Mouse (Mus musculus) megakaryocyte progenitor cell, adult 5-6 weeks (primary cell): ENCODE data around the gene Tmem150c. TPM values are rescaled to one million over a fixed set of nuclear protein-coding genes. Genes with fewer than 3 reads are reported as not detected.

Experiments
- ATAC-seq: replicated peaks from 2 replicates; pipeline ENCODE4 v1.8.0; 2016; ENCODE audit warnings: mild to moderate bottlenecking, moderate TSS enrichment, inconsistent platforms; ENCODE audit not compliant: poor library complexity
- total RNA-seq, 2 experiments: library from RNA; stranded (forward) in 1 of 2; stranded (reverse) in 1 of 2; fragments of 157-497, 149-512 nt in 1 of 2; fragments of 200-1000 nt in 1 of 2; gene quantifications; 2 replicates each; pipeline versions ENCODE4 v1.2.3 to v1.2.4; 2015 to 2017

Gene Tmem150c
- total RNA-seq (2015) (not detected in 2 replicates), total RNA-seq (2017) (not detected in 2 replicates)

DNA sequence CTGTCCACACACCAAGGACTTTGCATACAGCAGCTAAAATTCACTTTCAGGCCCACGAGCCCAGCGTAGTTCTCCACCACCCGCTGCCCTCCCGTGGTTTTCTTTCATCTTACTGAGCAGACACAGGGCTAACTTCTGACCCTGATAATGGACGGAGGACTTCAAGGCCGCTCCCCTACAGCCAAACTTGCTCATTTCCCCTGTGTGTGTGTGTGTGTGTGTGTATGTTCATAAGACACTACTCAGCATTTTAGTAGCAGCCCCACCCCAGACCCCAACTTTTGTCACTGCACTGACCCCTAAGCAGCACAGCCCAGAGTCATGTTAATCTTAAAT, at the start of gene Tmem150c:
Tmem150c (minus strand) TSS at position 171 of the 336 bp plus-strand sequence.
- 0 out of 2 replicates have a peak, but pooled peaks have one; percentile 8 for ATAC-seq

GRCm38 (mm10) chr5:100209093-100209492, 49.5 kb upstream of the Tmem150c start:
- no peak for ATAC-seq

DNA sequence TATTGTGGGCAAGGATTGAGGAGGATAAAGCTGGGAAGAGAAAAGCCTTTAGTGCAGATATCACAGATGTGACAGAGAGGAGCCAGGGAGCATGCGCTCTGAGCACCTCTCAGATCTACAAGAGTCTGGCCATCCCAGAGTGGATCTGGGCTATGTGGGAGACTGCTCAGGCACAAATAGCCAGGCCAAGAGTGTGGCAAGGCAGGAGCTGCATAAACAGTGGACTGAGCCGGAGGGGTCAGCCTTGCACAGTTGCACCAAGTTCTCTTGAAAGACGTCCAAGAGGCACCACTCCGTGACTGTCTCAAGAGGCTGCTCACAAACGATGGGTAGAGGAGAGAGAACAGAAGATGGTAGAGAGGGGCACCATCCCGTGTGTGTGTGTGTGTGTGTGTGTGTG, 47.1 kb upstream of the Tmem150c start:
- ATAC-seq = no peak

- ATAC-seq = peak; percentile 75
These were observed 46.0 kb upstream of the Tmem150c start for GRCm38 (mm10) chr5:100205519-100206189.

GRCm38 (mm10) chr5:100200805-100201204, 41.2 kb upstream of the Tmem150c start:
- ATAC-seq = peak; percentile 33

DNA sequence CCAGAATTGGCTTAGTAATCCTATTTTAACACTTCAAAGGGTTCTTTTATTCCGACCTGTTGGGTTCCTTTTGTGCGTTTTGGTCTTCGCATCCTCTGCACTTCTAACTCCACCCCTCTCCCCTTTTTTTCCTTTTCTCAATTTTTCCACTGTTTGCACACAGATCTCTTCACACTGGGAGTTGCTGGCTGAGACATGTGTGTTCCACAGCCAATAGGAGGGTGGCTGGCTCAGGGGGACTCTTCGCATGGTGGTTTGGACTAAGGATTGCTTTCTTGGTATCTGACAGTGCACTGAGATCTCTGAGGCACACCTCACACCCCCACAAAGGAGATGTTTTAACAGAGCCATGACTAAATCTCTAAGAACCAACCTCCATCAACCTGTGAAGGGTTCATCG, 40.7 kb upstream of the Tmem150c start:
- no peak for ATAC-seq

DNA sequence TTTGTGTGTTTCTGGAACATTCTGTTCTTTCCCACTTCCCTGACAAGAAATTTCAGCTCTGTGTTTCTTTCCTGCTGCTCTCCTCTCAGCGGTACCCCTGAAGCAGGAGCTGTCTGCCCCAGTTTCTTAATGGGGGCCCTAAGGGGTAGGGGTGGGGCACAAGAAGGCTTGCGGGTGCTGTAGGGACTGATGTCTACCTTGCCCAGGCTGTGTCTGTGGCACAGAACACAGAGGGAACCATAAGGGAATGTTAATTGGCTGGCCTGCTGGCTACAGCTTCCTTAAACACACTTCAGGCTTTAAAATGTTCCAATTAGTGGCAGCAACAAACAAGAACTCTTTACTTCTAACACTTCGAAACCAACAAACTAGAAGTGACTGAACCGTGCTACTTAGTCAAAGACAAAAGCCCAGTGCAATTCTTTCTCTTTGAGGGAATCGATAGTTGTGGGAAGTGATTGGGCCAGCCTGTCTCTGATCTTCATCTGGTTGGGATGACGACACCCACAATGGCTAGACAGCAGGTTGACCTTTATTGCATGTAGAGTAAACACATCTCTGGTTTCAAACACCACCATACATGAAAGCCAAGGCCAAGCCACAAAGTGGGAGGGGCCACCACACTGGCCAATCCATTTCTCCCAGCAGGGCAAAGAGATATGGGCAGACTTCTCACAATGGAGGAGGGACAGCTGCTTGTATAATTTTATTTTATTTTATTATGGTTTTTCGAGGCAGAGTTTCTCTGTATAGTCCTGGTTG, 39.7 kb upstream of the Tmem150c start:
- no peak for ATAC-seq

DNA sequence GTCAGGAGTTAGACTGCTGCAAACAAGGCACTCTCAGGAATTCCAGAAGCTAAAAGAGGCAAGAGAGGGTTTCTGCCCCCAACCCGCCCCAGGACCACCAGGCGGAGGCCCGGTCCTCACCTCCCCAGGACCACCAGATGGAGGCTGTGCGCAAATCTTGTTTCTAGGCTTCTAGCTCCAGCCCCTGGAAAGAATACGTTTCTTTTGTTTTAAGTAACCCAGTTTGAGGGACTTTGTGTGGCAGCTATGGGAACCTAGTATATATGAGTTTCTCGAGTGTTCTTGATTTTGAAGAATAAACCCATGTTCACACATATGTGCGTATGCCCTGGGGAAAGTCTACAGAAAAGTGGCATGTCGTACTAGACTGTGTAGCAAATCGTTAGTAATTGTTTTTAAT, 37.9 kb upstream of the Tmem150c start:
- no peak for ATAC-seq

DNA sequence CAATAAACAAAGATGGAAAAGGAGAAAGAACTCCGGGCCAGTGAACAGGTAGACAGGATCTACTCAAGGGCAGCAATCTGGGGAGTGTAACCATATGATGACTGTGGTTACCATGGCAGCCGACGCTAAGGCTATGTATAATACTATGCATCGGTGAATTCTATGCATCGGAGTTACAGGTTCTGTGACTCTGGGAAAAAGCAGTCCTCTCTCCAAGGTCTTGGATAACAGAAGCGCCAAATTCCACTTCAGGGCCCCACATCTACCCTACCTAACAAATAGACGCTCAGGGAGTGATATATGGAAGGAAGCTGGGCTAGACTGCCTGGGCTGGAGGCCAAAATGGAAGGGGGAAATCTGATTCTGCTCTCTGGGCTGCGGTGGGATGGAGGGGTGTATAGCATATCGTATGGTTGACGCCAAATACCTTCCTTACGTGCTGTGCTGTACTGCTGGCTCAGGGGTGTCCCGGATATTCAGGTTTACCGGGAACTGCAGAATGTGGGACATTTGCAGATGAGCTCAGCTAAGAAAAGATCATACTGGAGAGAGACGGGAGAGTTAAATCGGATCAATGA, 37.3 kb upstream of the Tmem150c start:
- ATAC-seq = no peak

- 0 out of 2 replicates have a peak, but pooled peaks have one; percentile 31 for ATAC-seq
These were observed 36.8 kb upstream of the Tmem150c start for GRCm38 (mm10) chr5:100196397-100196796.

GRCm38 (mm10) chr5:100191438-100192190, 32.0 kb upstream of the Tmem150c start:
- ATAC-seq = no peak

- peak; percentile 69 for ATAC-seq
These were observed 27.7 kb upstream of the Tmem150c start for GRCm38 (mm10) chr5:100187035-100187901.

DNA sequence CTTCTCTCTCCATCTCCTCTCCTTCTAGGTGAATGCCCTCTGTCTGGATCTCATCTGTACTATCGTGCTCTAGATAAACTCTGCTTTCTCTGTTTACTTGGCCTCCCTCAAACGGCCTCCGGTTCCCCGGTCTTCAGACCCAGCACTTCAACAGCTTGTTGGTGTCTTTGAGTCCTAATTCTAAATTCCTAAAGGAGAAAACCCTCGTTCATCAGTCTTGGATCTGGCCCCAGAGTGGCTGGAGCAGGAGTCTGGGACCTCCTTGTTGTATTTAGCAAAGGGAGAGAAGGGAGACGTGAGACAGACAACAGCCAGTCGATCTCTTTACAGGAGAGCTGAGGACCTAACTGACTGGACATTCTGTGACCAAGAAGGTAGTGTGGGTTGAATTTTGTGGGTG, 27.0 kb upstream of the Tmem150c start:
- ATAC-seq = no peak

DNA sequence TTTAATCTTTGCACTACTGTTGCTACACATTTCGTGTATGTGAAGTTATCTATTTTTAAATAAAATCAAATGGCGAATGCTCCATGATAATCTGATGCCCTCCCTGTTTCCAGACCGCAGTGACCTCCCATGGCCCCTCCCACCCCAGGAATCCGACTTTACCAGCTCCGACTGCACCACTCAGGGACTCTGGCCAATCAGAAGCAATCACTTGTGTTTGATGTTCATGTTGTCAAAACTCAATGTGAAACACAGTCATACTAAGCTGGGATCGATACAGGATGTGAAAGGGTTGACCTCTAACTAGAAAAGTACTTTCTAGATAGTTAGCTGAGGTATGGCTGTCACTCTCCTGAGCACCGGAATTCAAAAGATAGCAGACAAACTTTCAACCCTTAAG, 26.3 kb upstream of the Tmem150c start:
- ATAC-seq = no peak

GRCm38 (mm10) chr5:100181011-100181410, 21.4 kb upstream of the Tmem150c start:
- no peak for ATAC-seq

GRCm38 (mm10) chr5:100178781-100179165, 19.2 kb upstream of the Tmem150c start:
- no peak for ATAC-seq

- ATAC-seq = no peak
These were observed 18.6 kb upstream of the Tmem150c start for GRCm38 (mm10) chr5:100178122-100178780.

DNA sequence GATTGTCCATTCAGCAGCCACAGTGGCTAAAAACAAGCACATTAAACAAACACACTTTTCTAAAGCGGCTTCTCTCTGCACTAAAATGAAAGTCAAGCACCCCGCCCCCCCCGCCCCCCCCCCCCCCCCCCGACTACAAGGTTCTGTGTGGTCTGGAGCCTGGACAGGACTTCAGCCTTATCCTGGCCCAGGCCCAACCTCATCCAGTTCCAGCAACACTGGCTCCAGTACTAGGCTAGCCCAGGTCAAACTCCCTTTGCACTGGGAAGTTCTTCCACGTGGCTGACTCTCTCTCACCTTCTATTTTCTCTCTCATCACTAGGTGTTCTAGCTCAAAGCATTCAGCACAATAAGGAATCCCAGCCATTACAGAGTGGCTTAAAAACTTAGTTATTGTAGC, 17.9 kb upstream of the Tmem150c start:
- no peak for ATAC-seq

GRCm38 (mm10) chr5:100176096-100176495, 16.5 kb upstream of the Tmem150c start:
- no peak for ATAC-seq

DNA sequence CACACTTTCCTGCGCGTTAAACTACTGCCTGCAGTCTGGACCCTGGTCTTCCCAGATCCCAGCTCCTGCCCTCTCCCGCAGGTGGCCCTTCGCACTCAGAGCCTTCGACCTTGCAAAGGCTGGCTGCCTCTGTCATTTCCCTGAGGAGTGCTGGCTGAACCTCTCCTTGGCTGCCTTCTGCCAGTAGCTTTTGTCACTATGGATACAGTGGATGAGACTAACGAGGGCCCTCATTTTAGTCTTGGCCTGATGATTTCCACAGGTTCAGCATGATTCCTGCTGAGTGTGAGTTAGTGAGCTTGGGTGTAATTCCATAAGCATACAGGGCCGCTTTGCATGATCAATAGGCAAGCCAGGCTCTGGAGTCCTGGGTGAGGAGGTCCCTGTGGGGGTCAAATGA, 16.0 kb upstream of the Tmem150c start:
- ATAC-seq = no peak
